Mouse (Mus musculus) kidney, embryonic 14.5 days (tissue): ENCODE measurements around the gene Pwwp2b. TPM values are rescaled to one million over a fixed set of nuclear protein-coding genes. Genes with fewer than 3 reads are reported as not detected.
A peak's percentile ranks its signal among the peaks of the same experiment; 100 is the strongest.

Experiments used
- ATAC-seq: fragments of 200-750 bp; cut with Nextera tagmentation; 2 replicates; pipeline ENCODE4 v1.8.0; 2017; ENCODE audit warnings: moderate number of reproducible peaks, mild to moderate bottlenecking, moderate TSS enrichment, moderate library complexity; ENCODE audit not compliant: low FRiP score, low TSS enrichment
- H3K27ac ChIP-seq: fragments of 300-500 bp; sonication (generic); 2 replicates; pipeline ENCODE4 v1.5.1; 2014; ENCODE audit warnings: low read depth, mild to moderate bottlenecking, low read length, moderate library complexity, mixed read lengths
- H3K27me3 ChIP-seq: fragments of 300-500 bp; sonication (generic); 2 replicates; pipeline ENCODE4 v1.6.1; 2014; ENCODE audit warnings: mild to moderate bottlenecking, low read length; ENCODE audit not compliant: control insufficient read depth, insufficient read depth
- H3K36me3 ChIP-seq: fragments of 300-500 bp; sonication (generic); 2 replicates; pipeline ENCODE4 v1.6.1; 2014; ENCODE audit warnings: low read length, mixed read lengths; ENCODE audit not compliant: control insufficient read depth, insufficient read depth
- H3K4me1 ChIP-seq: fragments of 300-500 bp; sonication (generic); 2 replicates; pipeline ENCODE4 v1.6.1; 2014; ENCODE audit warnings: low read length, mixed read lengths; ENCODE audit not compliant: control insufficient read depth, insufficient read depth
- H3K4me2 ChIP-seq: fragments of 300-500 bp; sonication (generic); replicated peaks from 2 replicates; pipeline ENCODE4 v1.6.1; 2014; ENCODE audit warnings: low read depth, mild to moderate bottlenecking, low read length
- H3K4me3 ChIP-seq: fragments of 300-500 bp; sonication (generic); 2 replicates; pipeline ENCODE4 v1.5.1; 2014; ENCODE audit warnings: mild to moderate bottlenecking, low read length
- H3K9ac ChIP-seq: fragments of 300-500 bp; sonication (generic); 2 replicates; pipeline ENCODE4 v1.6.1; 2014; ENCODE audit warnings: low read depth, mild to moderate bottlenecking, low read length, moderate library complexity
- H3K9me3 ChIP-seq: fragments of 300-500 bp; sonication (generic); 2 replicates; pipeline ENCODE4 v1.6.1; 2016; ENCODE audit warnings: low read length; ENCODE audit not compliant: control insufficient read depth
- WGBS: fragments of 180-500 bp; shearing (Covaris S2); extraction: QIAGEN DNeasy Blood & Tissue Kit; methylation state at CpG from one replicate; pipeline ENCODE4 v1.1.7; 2014; 5-methylcytosine and 5-hydroxymethylcytosine counted together
- polyA plus RNA-seq: library from polyadenylated mRNA; unstranded; fragments of >200 nt; fragmentation: Nextera tagmentation; extraction: Ambion mirVana; gene quantifications from 2 replicates; pipeline ENCODE4 v1.2.1, GENCODE M21; 2014

Gene Pwwp2b
- polyA plus RNA-seq, 1 experiment from 2014 or later = 7.3 TPM

GRCm38 (mm10) chr7:139233714-139234113, 14.6 kb upstream of the Pwwp2b start:
- H3K4me2 ChIP-seq = peak overlapping the region; percentile 15; the same call in 1 of the 2 replicates
- 0 out of 2 replicates have a peak overlapping the region, but pooled peaks have one; percentile 30 for H3K27ac ChIP-seq
- H3K36me3 ChIP-seq = no peaks in the 10 kb centered on the region
- H3K9ac ChIP-seq = 0 out of 2 replicates have a peak overlapping the region, but pooled peaks have one; percentile 12
- H3K4me3 ChIP-seq = no peak overlapping the region
- no peaks in the 10 kb centered on the region for H3K27me3 ChIP-seq
- 1% methylated on average over 7 of the region's 7 CpGs for WGBS
- ATAC-seq = peak; percentile 83
- H3K4me1 ChIP-seq = peaks cover 16% of the 10 kb centered on the region
- H3K9me3 ChIP-seq = no peaks in the 10 kb centered on the region

DNA sequence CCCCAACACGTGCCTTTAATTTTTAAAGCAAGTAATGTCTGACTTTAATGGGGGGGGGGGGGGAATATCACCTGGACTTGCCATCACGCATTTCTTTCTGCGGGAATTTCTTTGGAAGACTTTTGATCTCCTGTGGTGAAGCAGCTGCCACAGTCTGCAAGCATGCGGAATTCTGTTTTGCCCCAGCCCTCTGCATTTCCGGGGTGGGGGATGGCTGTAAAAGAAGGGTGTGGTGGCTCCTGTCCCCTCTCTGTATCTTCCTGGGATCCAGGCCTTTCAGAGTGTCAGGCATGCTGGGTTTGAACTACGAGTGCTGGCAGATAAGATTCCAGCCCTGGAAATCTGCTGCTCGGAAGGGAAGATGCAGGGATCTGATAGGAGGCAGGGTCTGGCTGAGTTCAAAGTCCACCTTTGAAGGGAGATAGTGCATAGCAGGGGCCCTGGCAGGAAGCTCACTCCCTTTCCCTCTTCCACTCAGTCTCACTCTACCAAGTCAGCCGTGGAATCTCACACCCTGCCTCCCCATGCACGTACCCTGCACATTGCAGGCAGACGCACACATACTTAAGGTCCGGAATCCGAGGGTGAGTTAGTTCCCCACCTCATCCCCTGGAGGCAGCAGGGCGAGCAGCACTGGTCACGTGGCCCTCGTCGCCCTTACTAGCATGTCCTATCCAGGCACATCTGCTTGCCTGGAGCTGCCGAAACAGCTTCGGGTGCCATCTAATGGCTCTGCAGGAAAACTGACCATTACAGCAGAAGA, 13.7 kb upstream of the Pwwp2b start:
- WGBS = 9% methylated on average over 18 of the region's 18 CpGs

DNA sequence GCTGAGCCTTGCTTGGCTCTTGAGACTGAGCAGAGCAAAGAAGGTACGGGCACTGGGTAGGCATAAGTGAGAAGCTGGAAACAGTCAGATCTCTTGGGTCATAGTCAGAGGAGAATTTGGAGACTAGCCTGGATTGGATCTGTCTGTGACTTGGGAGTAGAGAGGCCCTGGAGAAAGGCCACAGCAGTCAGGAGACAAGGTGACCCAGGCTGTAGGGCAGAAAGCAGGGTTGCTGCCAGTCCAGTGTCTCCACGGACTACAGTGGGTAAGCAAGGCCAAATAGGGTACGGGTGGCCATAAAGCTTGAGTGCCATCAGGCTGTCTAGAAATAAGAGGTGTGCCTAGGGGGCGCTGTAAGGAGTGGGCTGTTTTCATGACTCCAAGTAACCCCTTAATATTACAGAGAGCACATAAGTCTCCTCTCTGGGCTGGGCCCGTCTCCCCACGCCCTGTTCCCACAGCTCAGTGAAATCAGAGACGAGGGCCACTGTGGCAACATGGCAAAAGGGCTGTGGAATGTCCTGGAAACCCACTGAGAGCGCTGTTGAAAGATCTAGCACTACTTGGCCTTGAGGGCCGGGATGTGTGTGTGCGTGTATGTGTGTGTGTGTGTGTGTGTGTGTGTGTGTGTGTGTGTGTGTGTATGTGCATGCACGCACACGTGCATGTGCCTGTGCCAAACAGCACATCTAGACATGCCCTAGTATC, 12.5 kb upstream of the Pwwp2b start:
- no peaks in the 10 kb centered on the region for H3K36me3 ChIP-seq
- WGBS = 83% methylated on average over 12 of the region's 12 CpGs
- H3K4me2 ChIP-seq = no peak overlapping the region
- H3K4me1 ChIP-seq = peaks cover 13% of the 10 kb centered on the region
- no peak for ATAC-seq
- H3K9ac ChIP-seq = no peak overlapping the region
- H3K27me3 ChIP-seq = no peaks in the 10 kb centered on the region
- H3K27ac ChIP-seq = no peak overlapping the region
- H3K4me3 ChIP-seq = no peak overlapping the region
- no peaks in the 10 kb centered on the region for H3K9me3 ChIP-seq

More for the DNA sequence above, 13.7 kb upstream of the Pwwp2b start:
- H3K9ac ChIP-seq = peak overlapping the region; percentile 23; the same call in 1 of the 2 replicates
- peak overlapping the region; percentile 30; the same call in 1 of the 2 replicates for H3K27ac ChIP-seq
- no peaks in the 10 kb centered on the region for H3K36me3 ChIP-seq
- H3K27me3 ChIP-seq = no peaks in the 10 kb centered on the region
- peaks cover 13% of the 10 kb centered on the region for H3K4me1 ChIP-seq
- no peak overlapping the region for H3K4me3 ChIP-seq
- ATAC-seq = peak; percentile 80
- H3K4me2 ChIP-seq = peak overlapping the region; percentile 24
- H3K9me3 ChIP-seq = no peaks in the 10 kb centered on the region

DNA sequence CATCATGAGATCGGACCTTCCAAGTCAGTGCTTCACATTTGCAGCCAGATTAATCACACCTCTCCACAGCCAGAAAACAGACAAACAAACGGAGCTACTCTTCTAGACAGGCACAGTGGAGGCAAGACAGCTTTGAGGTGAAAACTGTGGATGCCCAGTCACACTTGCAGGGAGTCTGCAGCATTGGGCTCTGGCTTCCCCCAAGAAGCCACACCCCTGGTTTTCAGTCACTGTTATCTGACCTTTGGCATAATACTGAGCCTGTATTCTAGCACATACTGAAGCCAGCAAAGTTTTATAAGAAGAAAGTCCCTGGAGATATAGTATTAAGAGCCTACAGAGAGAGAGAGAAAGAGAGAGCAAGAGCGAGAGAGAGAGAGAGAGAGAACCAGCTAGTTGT, 8.8 kb upstream of the Pwwp2b start:
- peaks cover 9% of the 10 kb centered on the region for H3K4me1 ChIP-seq
- H3K9ac ChIP-seq = no peak overlapping the region
- ATAC-seq = no peak
- no peak overlapping the region for H3K27ac ChIP-seq
- no peaks in the 10 kb centered on the region for H3K36me3 ChIP-seq
- WGBS = 84% methylated on average over 3 of the region's 3 CpGs
- H3K4me2 ChIP-seq = no peak overlapping the region
- no peak overlapping the region for H3K4me3 ChIP-seq
- no peaks in the 10 kb centered on the region for H3K9me3 ChIP-seq
- H3K27me3 ChIP-seq = no peaks in the 10 kb centered on the region

GRCm38 (mm10) chr7:139246086-139246485, 2.2 kb upstream of the Pwwp2b start:
- no peaks in the 10 kb centered on the region for H3K9me3 ChIP-seq
- peaks cover 33% of the 10 kb centered on the region for H3K4me1 ChIP-seq
- H3K27me3 ChIP-seq = peaks cover 4% of the 10 kb centered on the region
- no peak overlapping the region for H3K4me2 ChIP-seq
- 45% methylated on average over 5 of the region's 5 CpGs for WGBS
- H3K9ac ChIP-seq = no peak overlapping the region
- no peaks in the 10 kb centered on the region for H3K36me3 ChIP-seq
- H3K27ac ChIP-seq = no peak overlapping the region; the same call in 1 of the 2 replicates
- ATAC-seq = no peak
- H3K4me3 ChIP-seq = no peak overlapping the region

DNA sequence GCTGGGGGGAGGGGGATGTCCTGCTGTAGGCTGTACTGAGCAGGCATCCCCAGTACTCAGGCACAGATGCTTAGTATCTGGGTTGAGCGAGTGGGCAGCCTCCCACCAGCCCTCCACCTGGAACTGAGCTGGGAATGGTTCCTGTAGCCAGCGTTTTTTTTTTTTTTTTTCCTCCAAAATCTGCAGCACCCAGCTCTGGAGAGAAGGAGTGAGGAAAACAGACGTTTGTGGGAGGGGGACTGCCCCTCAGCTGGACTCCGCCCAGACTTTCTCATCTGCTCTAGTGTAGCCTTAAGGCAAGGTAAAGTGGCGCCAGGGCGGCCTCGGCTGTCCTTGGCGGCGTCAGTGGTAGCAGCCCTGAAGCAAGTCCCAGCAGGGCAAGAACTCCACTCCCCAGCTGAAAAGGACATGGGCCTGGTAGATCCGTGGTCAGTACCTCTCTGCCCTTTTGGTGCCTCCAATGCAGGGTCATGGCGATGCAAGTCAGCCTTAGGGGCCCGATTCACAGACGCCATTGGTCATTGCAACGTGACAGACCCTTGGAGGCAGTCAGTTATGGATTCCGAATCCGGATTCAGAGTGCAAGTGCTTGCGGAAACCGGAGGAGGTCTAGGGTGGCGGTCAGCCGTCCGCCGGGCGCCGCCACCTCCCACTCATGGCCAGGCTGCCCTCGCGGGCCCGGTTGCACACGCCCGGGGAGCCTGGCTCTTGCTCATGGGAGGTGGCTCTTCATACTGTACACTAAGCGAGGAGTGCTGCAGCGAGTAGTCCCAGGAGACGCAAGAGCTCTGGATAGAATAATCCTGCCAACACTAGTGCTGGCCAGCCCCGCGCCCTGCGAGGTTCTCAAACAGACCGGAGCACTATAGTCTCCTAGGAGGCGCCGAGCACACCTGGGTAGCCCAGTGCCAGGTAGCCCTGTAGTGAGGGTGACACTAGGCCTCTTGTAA, 1.1 kb upstream of the Pwwp2b start:
- Histone ChIP-seq H3K4me1 (peaks cover 42% of the 10 kb centered on the region), H3K9me3 (no peaks in the 10 kb centered on the region)

DNA sequence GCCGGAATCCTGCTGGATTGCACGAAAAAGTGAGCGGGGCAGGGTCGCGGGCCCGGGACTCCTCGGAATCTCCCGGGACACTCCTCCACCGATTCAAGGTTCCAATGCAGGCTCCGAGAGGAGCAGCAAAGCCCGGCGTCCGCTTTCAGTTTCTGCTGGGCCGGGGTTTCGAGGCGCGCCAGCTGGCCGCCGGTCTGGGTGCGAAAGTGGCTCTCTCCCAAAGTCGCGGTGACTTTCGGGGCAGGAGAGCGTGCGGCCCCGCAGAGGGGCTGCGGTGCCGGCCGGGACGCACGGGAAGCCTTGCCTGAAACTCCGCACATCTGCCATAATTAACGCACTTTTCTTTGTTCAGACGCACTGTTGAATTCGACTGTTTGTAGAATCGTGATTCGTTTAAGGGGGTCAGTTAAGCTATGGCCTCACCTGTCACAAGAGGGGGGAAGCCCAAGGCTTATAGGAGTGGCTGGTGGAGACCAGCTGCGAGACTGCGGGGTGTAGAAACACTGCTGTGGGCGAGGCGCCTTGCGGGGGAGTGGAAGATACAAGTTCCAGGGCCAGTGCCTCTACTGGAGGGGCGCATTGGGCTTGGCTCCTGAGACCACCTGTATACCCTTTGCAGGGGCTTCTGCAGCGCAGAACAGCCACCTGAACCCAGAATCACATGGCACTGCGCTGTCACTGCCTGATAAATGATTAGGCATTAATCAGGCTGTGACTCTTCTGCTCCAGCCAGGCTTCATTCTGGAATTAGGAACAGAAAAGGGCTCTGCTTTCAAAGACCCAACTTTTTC, 528 bp downstream of the Pwwp2b start:
- no peak for ATAC-seq
- Histone ChIP-seq H3K4me2 (peak overlapping the region; percentile 96), H3K9ac (peak overlapping the region; percentile 80), H3K9me3 (no peaks in the 10 kb centered on the region), H3K27me3 (peaks cover 4% of the 10 kb centered on the region), H3K36me3 (no peaks in the 10 kb centered on the region), H3K4me3 (peak overlapping the region; percentile 65), H3K27ac (peak overlapping the region; percentile 63; the same call in 1 of the 2 replicates), H3K4me1 (peaks cover 52% of the 10 kb centered on the region)
- under 1% methylated on average over 45 of the region's 45 CpGs for WGBS

More for the DNA sequence above, 1.1 kb upstream of the Pwwp2b start:
- 3% methylated on average over 38 of the region's 38 CpGs for WGBS
- H3K36me3 ChIP-seq = no peaks in the 10 kb centered on the region
- peak overlapping the region; percentile 63 for H3K27ac ChIP-seq
- peak overlapping the region; percentile 65 for H3K4me3 ChIP-seq
- ATAC-seq = peak; percentile 48
- H3K27me3 ChIP-seq = peaks cover 4% of the 10 kb centered on the region
- peak overlapping the region; percentile 96 for H3K4me2 ChIP-seq
- peak overlapping the region; percentile 80 for H3K9ac ChIP-seq
